Mouse (Mus musculus) forebrain, embryonic 13.5 days (tissue): ENCODE measurements at regions not wholly inside any gene's neighbourhood (a gene's known extent, or its start where the extent isn't known, plus 50 kb on each side); places are given as distances from the start of the nearest gene placed in this dataset.

Experiments used
- ATAC-seq: fragments of 200-750 bp; cut with Nextera tagmentation; 2 replicates; pipeline ENCODE4 v1.8.0; 2017
- H3K27ac ChIP-seq: fragments of 300-500 bp; sonication (generic); 2 replicates; pipeline ENCODE4 v1.5.1; 2015; ENCODE audit warnings: inconsistent platforms, mild to moderate bottlenecking, moderate library complexity
- H3K27me3 ChIP-seq: fragments of 300-500 bp; sonication (generic); 2 replicates; pipeline ENCODE4 v1.6.1; 2015; ENCODE audit warnings: mild to moderate bottlenecking, inconsistent platforms
- H3K36me3 ChIP-seq: fragments of 300-500 bp; sonication (generic); 2 replicates; pipeline ENCODE4 v1.6.1; 2015; ENCODE audit warnings: mild to moderate bottlenecking, inconsistent platforms; ENCODE audit not compliant: poor library complexity, severe bottlenecking
- H3K4me1 ChIP-seq: fragments of 300-500 bp; sonication (generic); 2 replicates; pipeline ENCODE4 v1.6.1; 2015; ENCODE audit warnings: inconsistent platforms
- H3K4me2 ChIP-seq: fragments of 300-500 bp; sonication (generic); 2 replicates; pipeline ENCODE4 v1.6.1; 2015; ENCODE audit warnings: inconsistent platforms, mild to moderate bottlenecking, moderate library complexity
- H3K4me3 ChIP-seq: fragments of 300-500 bp; sonication (generic); 2 replicates; pipeline ENCODE4 v1.5.1; 2015; ENCODE audit warnings: mild to moderate bottlenecking, inconsistent platforms
- H3K9ac ChIP-seq: fragments of 300-500 bp; sonication (generic); 2 replicates; pipeline ENCODE4 v1.6.1; 2015; ENCODE audit warnings: mild to moderate bottlenecking, inconsistent platforms
- H3K9me3 ChIP-seq: fragments of 300-500 bp; sonication (generic); replicated peaks from 2 replicates; pipeline ENCODE4 v1.6.1; 2016; ENCODE audit warnings: inconsistent platforms
- WGBS: fragments of 180-500 bp; shearing (Covaris S2); methylation state at CpG from one replicate; pipeline ENCODE4 v1.1.7; 2015; 5-methylcytosine and 5-hydroxymethylcytosine counted together

- ATAC-seq, result no peak
- Histone ChIP-seq H3K27me3 (peaks cover 12% of the 10 kb centered on the region; the same call in 1 of the 2 replicates), H3K27ac (no peak overlapping the region), H3K9me3 (no peaks in the 10 kb centered on the region), H3K4me1 (no peaks in the 10 kb centered on the region), H3K4me2 (no peak overlapping the region), H3K36me3 (no peaks in the 10 kb centered on the region), H3K9ac (no peak overlapping the region), H3K4me3 (no peak overlapping the region)
- 86% methylated on average over 5 of the region's 5 CpGs for WGBS
Measured at GRCm38 (mm10) chr19:44626261-44626660, 63.6 kb downstream of the Hif1an start.

- Histone ChIP-seq H3K36me3 (no peaks in the 10 kb centered on the region), H3K4me3 (no peak overlapping the region), H3K9me3 (no peaks in the 10 kb centered on the region), H3K4me1 (no peaks in the 10 kb centered on the region), H3K4me2 (no peak overlapping the region), H3K9ac (no peak overlapping the region), H3K27ac (no peak overlapping the region), H3K27me3 (peaks cover 15% of the 10 kb centered on the region; the same call in 1 of the 2 replicates)
- WGBS, result 66% methylated on average over 7 of the region's 7 CpGs
- no peak for ATAC-seq
Measured at GRCm38 (mm10) chr19:44629705-44630104, 67.1 kb downstream of the Hif1an start.

- no peak for ATAC-seq
- Histone ChIP-seq H3K4me3 (no peak overlapping the region), H3K9ac (no peak overlapping the region), H3K36me3 (no peaks in the 10 kb centered on the region), H3K4me2 (no peak overlapping the region), H3K27me3 (peaks cover 11% of the 10 kb centered on the region; the same call in 1 of the 2 replicates), H3K9me3 (no peaks in the 10 kb centered on the region), H3K4me1 (no peaks in the 10 kb centered on the region), H3K27ac (no peak overlapping the region)
- 74% methylated on average over 19 of the region's 19 CpGs for WGBS
Measured at GRCm38 (mm10) chr19:44631356-44632007, 68.8 kb downstream of the Hif1an start.

- H3K27me3 ChIP-seq, result peaks cover 50% of the 10 kb centered on the region
- H3K4me2 ChIP-seq, result no peak overlapping the region
- ATAC-seq, result no peak
- WGBS, result 84% methylated on average over 9 of the region's 9 CpGs
- no peaks in the 10 kb centered on the region for H3K36me3 ChIP-seq
- no peak overlapping the region for H3K27ac ChIP-seq
- H3K4me1 ChIP-seq, result peaks cover 10% of the 10 kb centered on the region
- H3K9me3 ChIP-seq, result no peaks in the 10 kb centered on the region
- H3K9ac ChIP-seq, result no peak overlapping the region
- H3K4me3 ChIP-seq, result no peak overlapping the region
Measured at GRCm38 (mm10) chr19:44637145-44637719, 74.6 kb downstream of the Hif1an start.

GRCm38 (mm10) chr19:44640021-44640420 lies 77.4 kb downstream of the Hif1an start:
- Histone ChIP-seq H3K27ac (no peak overlapping the region), H3K4me1 (peaks cover 10% of the 10 kb centered on the region), H3K9ac (peak overlapping the region; percentile 60), H3K27me3 (peaks cover 69% of the 10 kb centered on the region), H3K4me3 (peak overlapping the region; percentile 30), H3K9me3 (no peaks in the 10 kb centered on the region), H3K4me2 (peak overlapping the region; percentile 63), H3K36me3 (no peaks in the 10 kb centered on the region)
- under 1% methylated on average over 21 of the region's 26 CpGs for WGBS
- no peak for ATAC-seq

GRCm38 (mm10) chr19:44640551-44640950 lies 77.9 kb downstream of the Hif1an start:
- ATAC-seq, result no peak
- H3K27ac ChIP-seq, result no peak overlapping the region
- H3K9ac ChIP-seq, result peak overlapping the region; percentile 60; the same call in 1 of the 2 replicates
- H3K4me2 ChIP-seq, result peak overlapping the region; percentile 63
- no peaks in the 10 kb centered on the region for H3K9me3 ChIP-seq
- H3K27me3 ChIP-seq, result peaks cover 70% of the 10 kb centered on the region
- H3K4me3 ChIP-seq, result peak overlapping the region; percentile 30
- WGBS, result 0% methylated on average over 1 of the region's 1 CpGs
- H3K36me3 ChIP-seq, result no peaks in the 10 kb centered on the region
- H3K4me1 ChIP-seq, result peaks cover 10% of the 10 kb centered on the region

- H3K9me3 ChIP-seq, result no peaks in the 10 kb centered on the region
- no peak overlapping the region for H3K9ac ChIP-seq
- H3K4me3 ChIP-seq, result no peak overlapping the region
- no peak for ATAC-seq
- peaks cover 10% of the 10 kb centered on the region for H3K4me1 ChIP-seq
- WGBS, result 71% methylated on average over 3 of the region's 4 CpGs
- no peak overlapping the region for H3K27ac ChIP-seq
- no peak overlapping the region for H3K4me2 ChIP-seq
- H3K27me3 ChIP-seq, result peaks cover 84% of the 10 kb centered on the region
- H3K36me3 ChIP-seq, result no peaks in the 10 kb centered on the region
Measured at GRCm38 (mm10) chr19:44642294-44642693, 79.6 kb downstream of the Hif1an start.

- H3K27me3 ChIP-seq, result peaks cover 82% of the 10 kb centered on the region
- no peak overlapping the region for H3K4me3 ChIP-seq
- H3K9me3 ChIP-seq, result no peaks in the 10 kb centered on the region
- H3K9ac ChIP-seq, result no peak overlapping the region
- ATAC-seq, result no peak
- H3K36me3 ChIP-seq, result no peaks in the 10 kb centered on the region
- no peak overlapping the region for H3K4me2 ChIP-seq
- H3K27ac ChIP-seq, result no peak overlapping the region
- 20% methylated on average over 3 of the region's 3 CpGs for WGBS
- H3K4me1 ChIP-seq, result peaks cover 10% of the 10 kb centered on the region
Measured at GRCm38 (mm10) chr19:44644376-44644775, 81.7 kb downstream of the Hif1an start.

GRCm38 (mm10) chr19:44644929-44645328 lies 82.3 kb downstream of the Hif1an start:
- H3K4me2 ChIP-seq, result no peak overlapping the region
- H3K4me1 ChIP-seq, result peaks cover 6% of the 10 kb centered on the region
- H3K9me3 ChIP-seq, result no peaks in the 10 kb centered on the region
- no peak overlapping the region for H3K9ac ChIP-seq
- 84% methylated on average over 2 of the region's 4 CpGs for WGBS
- H3K27me3 ChIP-seq, result peaks cover 82% of the 10 kb centered on the region
- H3K27ac ChIP-seq, result no peak overlapping the region
- H3K4me3 ChIP-seq, result no peak overlapping the region
- ATAC-seq, result no peak
- no peaks in the 10 kb centered on the region for H3K36me3 ChIP-seq

GRCm38 (mm10) chr19:44646548-44646947 lies 83.9 kb downstream of the Hif1an start:
- WGBS, result 54% methylated on average over 9 of the region's 9 CpGs

GRCm38 (mm10) chr19:44649206-44649605 lies 86.6 kb downstream of the Hif1an start:
- WGBS, result 64% methylated on average over 7 of the region's 7 CpGs

More at GRCm38 (mm10) chr19:44646548-44646947, 83.9 kb downstream of the Hif1an start:
- no peak overlapping the region for H3K4me3 ChIP-seq
- no peak overlapping the region for H3K4me2 ChIP-seq
- H3K36me3 ChIP-seq, result no peaks in the 10 kb centered on the region
- no peaks in the 10 kb centered on the region for H3K9me3 ChIP-seq
- peaks cover 83% of the 10 kb centered on the region for H3K27me3 ChIP-seq
- no peaks in the 10 kb centered on the region; the same call in 1 of the 2 replicates for H3K4me1 ChIP-seq
- no peak overlapping the region for H3K9ac ChIP-seq
- peak; percentile 27; the same call in 1 of the 2 replicates for ATAC-seq
- no peak overlapping the region for H3K27ac ChIP-seq

GRCm38 (mm10) chr19:44650841-44651240 lies 88.2 kb downstream of the Hif1an start:
- no peak for ATAC-seq
- H3K36me3 ChIP-seq, result no peaks in the 10 kb centered on the region
- no peak overlapping the region for H3K4me3 ChIP-seq
- H3K9me3 ChIP-seq, result no peaks in the 10 kb centered on the region
- no peak overlapping the region for H3K9ac ChIP-seq
- 24% methylated on average over 2 of the region's 2 CpGs for WGBS
- no peak overlapping the region for H3K27ac ChIP-seq
- no peaks in the 10 kb centered on the region; the same call in none of the 2 replicates for H3K4me1 ChIP-seq
- no peak overlapping the region for H3K4me2 ChIP-seq
- H3K27me3 ChIP-seq, result peaks cover 89% of the 10 kb centered on the region

More at GRCm38 (mm10) chr19:44649206-44649605, 86.6 kb downstream of the Hif1an start:
- Histone ChIP-seq H3K9ac (no peak overlapping the region), H3K9me3 (no peaks in the 10 kb centered on the region), H3K4me3 (no peak overlapping the region), H3K36me3 (no peaks in the 10 kb centered on the region), H3K4me2 (no peak overlapping the region), H3K27ac (no peak overlapping the region), H3K4me1 (no peaks in the 10 kb centered on the region; the same call in 1 of the 2 replicates), H3K27me3 (peaks cover 85% of the 10 kb centered on the region)
- no peak for ATAC-seq
